Mouse (Mus musculus) brain, embryonic 18.5 days (tissue): ENCODE results near the gene Nme1.

ENCODE experiments used
- DNase-seq: peaks from one replicate; pipeline ENCODE4 v3.0.0-alpha.2; 2012; ENCODE audit warnings: low read depth, low spot score

Nme1 gene

GRCm38 (mm10) chr11:93968005-93968847, at the start of gene Nme1, which contains the start of gene Gm20390:
Gene Nme1, minus strand, starts transcription at chr11:93968521.
Gene Gm20390, minus strand, starts transcription at chr11:93968293.
- peak; percentile 98 for DNase-seq

- no peak for DNase-seq
Measured at GRCm38 (mm10) chr11:94003346-94003745, 35.0 kb upstream of the Nme1 start.

- DNase-seq = no peak
Measured at GRCm38 (mm10) chr11:93999276-93999675, 31.0 kb upstream of the Nme1 start.

- DNase-seq = no peak
Measured at GRCm38 (mm10) chr11:93997141-93997775, 28.9 kb upstream of the Nme1 start.

GRCm38 (mm10) chr11:93996306-93997140, 28.2 kb upstream of the Nme1 start:
- DNase-seq = peak; percentile 2

- DNase-seq = peak; percentile 84
Measured at GRCm38 (mm10) chr11:93995720-93996305, 27.5 kb upstream of the Nme1 start, which contains the start of gene Spag9. Gene Spag9, plus strand, starts transcription at chr11:93996091.

GRCm38 (mm10) chr11:93995111-93995719, 26.9 kb upstream of the Nme1 start:
- peak; percentile 6 for DNase-seq

GRCm38 (mm10) chr11:93994531-93994930, 26.2 kb upstream of the Nme1 start:
- DNase-seq = no peak

GRCm38 (mm10) chr11:93988328-93989062, 20.2 kb upstream of the Nme1 start:
- DNase-seq = no peak

- no peak for DNase-seq
Measured at GRCm38 (mm10) chr11:93987625-93988327, 19.5 kb upstream of the Nme1 start.

- DNase-seq = no peak
Measured at GRCm38 (mm10) chr11:93987026-93987425, 18.7 kb upstream of the Nme1 start.

- no peak for DNase-seq
Measured at GRCm38 (mm10) chr11:93986298-93986697, 18.0 kb upstream of the Nme1 start.

GRCm38 (mm10) chr11:93985265-93985664, 16.9 kb upstream of the Nme1 start:
- DNase-seq = no peak

GRCm38 (mm10) chr11:93984619-93985018, 16.3 kb upstream of the Nme1 start:
- no peak for DNase-seq

- DNase-seq = no peak
Measured at GRCm38 (mm10) chr11:93979502-93980049, 11.3 kb upstream of the Nme1 start.

GRCm38 (mm10) chr11:93972951-93973350, 4.6 kb upstream of the Nme1 start:
- DNase-seq = no peak

- DNase-seq = no peak
Measured at GRCm38 (mm10) chr11:93969799-93970198, 1.5 kb upstream of the Nme1 start.

- no peak for DNase-seq
Measured at GRCm38 (mm10) chr11:93969171-93969570, 850 bp upstream of the Nme1 start.

- DNase-seq = no peak
Measured at GRCm38 (mm10) chr11:93968848-93969128, 467 bp upstream of the Nme1 start.

- no peak for DNase-seq
Measured at GRCm38 (mm10) chr11:93967381-93967780, 940 bp downstream of the Nme1 start.
